Mouse (Mus musculus) ES-CJ7 (cell line): Measurements from ENCODE around the gene Wdtc1.
A peak's percentile ranks its signal among the peaks of the same experiment; 100 is the strongest.

ENCODE experiments used
- DNase-seq: peaks from one replicate; pipeline ENCODE4 v3.0.0; 2011; ENCODE audit warnings: low read depth, low spot score

Gene Wdtc1

GRCm38 (mm10) chr4:133328129-133328528 lies 25.2 kb downstream of the Wdtc1 start:
- no peak for DNase-seq

DNA sequence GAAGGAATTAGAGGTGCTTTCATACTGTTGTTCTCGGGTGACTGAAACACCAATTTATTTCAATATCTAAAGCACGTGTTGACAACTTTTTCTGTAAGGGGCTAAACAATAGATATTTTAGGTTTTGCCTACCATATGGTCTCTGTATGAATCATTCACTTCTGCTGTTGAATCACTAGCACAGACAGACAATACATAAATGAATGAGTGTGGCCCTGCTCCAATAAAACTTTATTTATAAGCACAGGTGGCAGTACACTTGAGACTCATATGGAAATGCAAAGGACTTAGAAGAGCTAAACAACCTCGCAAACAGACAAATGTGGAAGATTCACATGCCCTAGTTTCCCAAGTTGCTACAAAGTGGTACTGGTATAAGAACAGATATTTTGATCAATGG lies 33.6 kb downstream of the Wdtc1 start:
- DNase-seq, result no peak

DNA sequence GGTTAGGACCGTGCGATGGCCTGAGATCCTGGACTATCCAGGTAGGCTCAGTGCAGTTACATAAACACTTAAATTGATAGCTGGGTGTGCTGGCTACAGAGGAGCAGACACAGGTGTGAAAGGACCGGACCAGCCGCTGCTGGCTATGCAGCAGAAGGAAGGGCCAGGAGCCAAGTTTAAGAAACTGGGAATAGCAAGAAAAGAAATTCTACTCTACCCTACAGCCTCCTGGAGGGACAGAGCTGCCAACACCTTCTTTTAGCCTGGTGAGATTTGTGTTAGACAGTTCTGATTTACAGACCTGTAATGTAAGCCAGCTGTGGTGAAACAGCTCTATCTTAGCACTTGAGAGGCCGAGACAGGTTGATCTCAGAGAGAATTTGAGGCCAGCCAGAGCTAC lies 37.3 kb downstream of the Wdtc1 start:
- no peak for DNase-seq

GRCm38 (mm10) chr4:133314896-133315295 lies 38.4 kb downstream of the Wdtc1 start:
- no peak for DNase-seq

GRCm38 (mm10) chr4:133309948-133310347 lies 43.3 kb downstream of the Wdtc1 start:
- peak; percentile 76 for DNase-seq

- DNase-seq, result peak; percentile 76
Measured at GRCm38 (mm10) chr4:133307331-133307730, 46.0 kb downstream of the Wdtc1 start.

- DNase-seq, result no peak
Measured at GRCm38 (mm10) chr4:133305825-133306224, 47.5 kb downstream of the Wdtc1 start.

- DNase-seq, result no peak
Measured at GRCm38 (mm10) chr4:133304770-133305169, 48.5 kb downstream of the Wdtc1 start.

- DNase-seq, result no peak
Measured at GRCm38 (mm10) chr4:133302668-133303067, 50.6 kb downstream of the Wdtc1 start.

- DNase-seq, result peak; percentile 67
Measured at GRCm38 (mm10) chr4:133301802-133302201, 51.5 kb downstream of the Wdtc1 start.

DNA sequence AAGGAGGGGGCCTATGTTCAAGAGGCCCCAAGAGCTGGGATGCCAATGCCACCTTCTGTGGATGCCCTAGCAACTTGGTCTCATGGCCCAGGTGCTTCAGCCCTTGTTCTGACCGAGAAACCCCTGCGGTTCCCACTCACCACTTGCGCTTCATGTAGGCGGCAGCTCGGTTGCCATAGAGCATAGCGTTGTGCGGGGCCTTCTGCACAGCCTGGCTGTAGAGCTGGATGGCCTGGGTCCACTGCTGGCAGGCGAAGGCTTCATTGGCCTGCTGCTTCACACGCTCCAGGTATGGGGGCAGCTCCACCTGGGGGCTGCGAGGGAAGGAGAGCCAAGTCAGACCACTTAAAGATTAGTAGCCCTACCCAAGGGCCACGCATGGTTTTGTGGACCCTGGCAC lies 52.9 kb downstream of the Wdtc1 start:
- DNase-seq, result no peak

- DNase-seq, result no peak
Measured at GRCm38 (mm10) chr4:133299701-133300100, 53.6 kb downstream of the Wdtc1 start.

GRCm38 (mm10) chr4:133298516-133299365 lies 54.5 kb downstream of the Wdtc1 start:
- DNase-seq, result no peak

- DNase-seq, result peak; percentile 54
Measured at GRCm38 (mm10) chr4:133297801-133298238, 55.5 kb downstream of the Wdtc1 start.

- DNase-seq, result no peak
Measured at GRCm38 (mm10) chr4:133297360-133297759, 55.9 kb downstream of the Wdtc1 start.

- DNase-seq, result no peak
Measured at GRCm38 (mm10) chr4:133294084-133294483, 59.2 kb downstream of the Wdtc1 start.

DNA sequence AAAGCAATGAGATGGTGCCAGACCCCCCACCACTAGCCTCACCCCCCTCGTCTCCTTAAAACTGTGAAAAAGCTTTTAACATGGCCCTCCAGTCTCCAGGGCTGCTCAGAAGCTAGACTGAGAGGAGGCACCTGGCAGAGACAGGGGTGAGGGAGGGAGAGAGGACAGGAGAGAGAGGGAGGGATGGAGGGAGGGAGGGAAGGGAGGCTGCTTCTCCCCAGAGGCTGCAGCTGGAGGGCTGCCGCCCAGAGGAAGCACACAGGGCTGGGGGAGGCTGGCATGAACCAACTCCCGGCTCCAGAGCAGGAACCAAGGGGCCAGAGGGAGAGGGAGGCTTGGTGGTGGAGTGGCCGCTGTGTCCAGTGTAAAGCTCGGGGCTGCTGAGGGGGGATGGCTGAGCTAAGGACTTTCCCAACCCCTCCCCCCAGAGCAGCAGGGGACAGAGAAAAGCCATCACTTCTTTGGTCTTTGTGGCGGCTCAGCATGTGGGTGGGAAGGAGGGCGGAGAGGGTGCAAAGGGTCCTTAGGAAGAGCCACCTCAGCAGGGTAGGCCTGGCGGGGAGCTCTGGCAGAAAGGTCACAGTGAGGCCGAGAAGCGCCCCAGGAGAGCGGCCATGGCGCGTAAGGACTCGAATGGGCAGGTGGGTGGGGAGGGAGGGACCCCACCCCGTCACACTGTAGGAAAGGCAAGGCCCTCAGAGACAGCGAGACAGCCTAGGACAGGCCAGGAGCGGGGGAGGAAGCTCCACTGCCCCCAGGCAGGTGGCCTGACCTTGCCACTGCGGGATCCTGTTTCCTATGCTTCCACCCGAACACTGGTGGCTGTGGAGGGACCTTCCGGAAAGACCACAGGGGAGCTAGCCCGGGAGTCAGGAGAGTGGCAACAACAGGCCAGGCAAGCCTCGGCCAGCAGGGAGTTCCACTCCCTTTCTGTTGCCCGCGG lies 60.1 kb downstream of the Wdtc1 start:
- peak; percentile 55 for DNase-seq

DNA sequence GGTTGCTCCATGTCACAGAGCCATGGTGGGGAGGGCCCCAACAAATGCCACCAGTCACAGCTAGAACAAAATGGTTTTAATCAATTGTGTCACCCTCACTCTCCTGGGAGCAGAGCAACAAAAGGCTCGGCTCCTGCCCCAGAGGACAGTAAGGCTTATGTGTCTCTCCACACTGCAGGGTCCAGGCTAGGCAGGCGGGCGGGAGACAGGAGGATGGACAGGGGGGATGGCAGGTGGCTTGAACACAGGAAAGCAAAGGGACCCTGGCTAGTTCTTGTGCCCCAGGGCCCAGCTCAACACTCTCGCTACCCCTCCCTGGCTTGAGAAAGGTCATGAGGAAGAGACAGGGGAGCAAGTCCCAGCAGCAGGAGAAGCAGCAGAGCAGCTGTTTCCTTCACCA lies 60.9 kb downstream of the Wdtc1 start:
- DNase-seq, result no peak

GRCm38 (mm10) chr4:133291255-133291654 lies 62.0 kb downstream of the Wdtc1 start:
- no peak for DNase-seq

DNA sequence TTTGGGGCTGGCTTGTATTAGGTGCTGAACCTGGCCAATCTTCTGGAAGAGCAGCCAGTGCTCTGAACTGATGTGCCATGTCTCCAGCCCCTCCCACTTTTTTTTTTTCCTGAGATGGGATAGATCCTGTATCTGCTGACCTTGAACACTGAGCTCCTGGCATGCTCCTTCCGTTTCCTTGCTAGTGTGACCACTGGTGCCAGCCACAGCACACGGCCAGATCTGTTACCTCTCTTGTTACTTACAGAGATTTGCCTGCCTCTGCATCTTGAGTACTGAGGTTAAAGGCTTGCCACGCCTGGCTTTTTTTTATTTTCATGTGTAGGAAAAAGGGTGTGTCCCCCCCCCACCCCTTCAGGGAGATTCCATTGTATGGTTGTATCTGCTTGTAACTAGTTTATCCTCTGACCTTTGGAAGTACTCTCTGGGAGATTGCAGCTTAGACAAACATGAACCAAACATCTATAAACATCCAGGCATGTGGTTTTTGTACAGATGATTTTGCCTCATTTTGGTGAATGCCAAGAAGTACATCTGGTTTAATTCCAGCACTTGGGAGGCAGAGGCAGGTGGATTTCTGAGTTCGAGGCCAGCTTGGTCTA lies 66.7 kb downstream of the Wdtc1 start:
- DNase-seq, result peak; percentile 65

DNA sequence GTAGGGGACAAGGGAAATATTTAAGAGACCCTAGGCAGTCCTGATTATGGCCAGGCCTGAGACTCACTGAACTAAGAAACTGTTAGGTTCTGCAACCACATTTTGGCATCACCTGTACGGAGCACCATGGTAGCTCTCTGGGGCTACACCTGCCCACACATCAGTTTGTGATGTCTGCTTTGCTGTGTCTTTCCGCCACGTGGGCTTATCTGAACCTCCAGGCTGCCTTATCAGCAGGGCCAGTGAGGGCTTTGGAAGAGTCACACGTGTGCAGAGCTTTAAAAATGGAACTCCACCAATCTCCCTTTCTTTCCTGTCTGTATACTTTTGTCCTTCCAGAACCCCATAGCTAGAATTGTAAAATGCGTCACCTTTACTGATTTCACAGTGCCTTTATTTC lies 67.3 kb downstream of the Wdtc1 start:
- DNase-seq, result no peak

GRCm38 (mm10) chr4:133285299-133285698 lies 68.0 kb downstream of the Wdtc1 start:
- DNase-seq, result no peak
